Mouse (Mus musculus): ENCODE measurements around the gene Itga6.
"Not testable (repeated sequence)": the region's sequence is repeated elsewhere in the genome, so short reads cannot be mapped to it uniquely, and the experiment has no call there.

- peak; percentile 47 for TF ChIP-seq CTCF (IDR thresholded peaks at IDR 0.05; ENCODE audit: low read depth)
- TF ChIP-seq EP300 (IDR thresholded peaks at IDR 0.05; ENCODE audit: low read depth): not testable (repeated sequence)
These were observed 106.7 kb downstream of the Itga6 start for GRCm38 (mm10) chr2:71852161-71852560.

Data from heart, postnatal 0 days (tissue).